Mouse (Mus musculus) neutrophil, adult 5-6 weeks (primary cell): ENCODE data around the gene Bcl2l11. TPM values are rescaled to one million over a fixed set of nuclear protein-coding genes. Genes with fewer than 3 reads are reported as not detected.
A peak's percentile ranks its signal among the peaks of the same experiment; 100 is the strongest.
"Not testable (repeated sequence)": the region's sequence is repeated elsewhere in the genome, so short reads cannot be mapped to it uniquely, and the experiment has no call there.

Experiments used
- ATAC-seq: fragments of 151-379, 151-347 bp; 2 replicates; pipeline ENCODE4 v1.8.0; 2017; ENCODE audit warnings: mild to moderate bottlenecking, moderate TSS enrichment; ENCODE audit not compliant: insufficient number of reproducible peaks, poor library complexity, low FRiP score, severe bottlenecking; ENCODE audit errors: extremely low read depth
- total RNA-seq: library from RNA; stranded (forward); fragments of 200-1000 nt; gene quantifications from 2 replicates; pipeline ENCODE4 v1.2.3, GENCODE M21; 2017

Gene Bcl2l11
- 42.1 and 48.5 TPM in 2 replicates for total RNA-seq

DNA sequence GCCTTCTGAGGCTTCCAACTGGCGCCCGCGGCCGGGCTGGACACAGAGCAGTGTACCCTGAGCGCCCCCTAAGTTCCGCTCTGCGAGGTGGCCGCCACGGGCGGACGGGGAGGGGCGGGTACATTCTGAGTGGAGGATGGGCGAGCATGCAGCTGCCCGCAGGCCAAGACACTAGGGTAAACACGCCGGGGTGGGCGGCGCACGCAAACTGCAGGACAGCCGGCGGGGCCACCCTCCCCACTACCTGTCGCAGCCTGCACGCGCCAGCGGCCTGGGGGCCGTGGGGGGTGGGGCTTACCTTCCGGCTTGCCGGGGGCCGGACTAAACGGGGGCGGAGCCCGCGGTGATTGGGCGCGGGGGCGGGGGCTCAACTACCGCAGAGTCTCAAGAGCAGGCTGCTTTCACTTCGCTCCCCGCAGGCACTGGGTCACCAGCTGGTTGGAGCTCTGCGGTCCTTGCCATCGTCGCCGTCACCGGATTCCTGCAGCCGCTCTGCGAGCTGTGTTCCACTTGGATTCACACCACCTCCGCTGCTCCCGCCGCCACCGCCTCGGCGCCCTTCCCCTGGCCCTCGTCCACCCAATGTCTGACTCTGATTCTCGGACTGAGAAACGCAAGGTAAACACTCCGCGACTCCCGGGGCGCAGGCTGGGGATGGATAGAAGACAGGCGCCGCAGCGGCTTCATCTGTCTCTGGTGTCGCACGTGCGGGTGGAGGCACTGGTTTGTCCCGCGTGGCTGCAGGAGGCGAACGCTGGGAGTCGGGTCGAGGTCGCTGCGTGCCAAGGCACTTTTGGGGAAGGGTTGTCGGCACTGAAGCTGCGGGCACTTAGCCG, at the start of gene Bcl2l11:
Gene Bcl2l11, plus strand, starts transcription at position 404 of the 836 bp plus-strand sequence.
- peak; percentile 66 for ATAC-seq

DNA sequence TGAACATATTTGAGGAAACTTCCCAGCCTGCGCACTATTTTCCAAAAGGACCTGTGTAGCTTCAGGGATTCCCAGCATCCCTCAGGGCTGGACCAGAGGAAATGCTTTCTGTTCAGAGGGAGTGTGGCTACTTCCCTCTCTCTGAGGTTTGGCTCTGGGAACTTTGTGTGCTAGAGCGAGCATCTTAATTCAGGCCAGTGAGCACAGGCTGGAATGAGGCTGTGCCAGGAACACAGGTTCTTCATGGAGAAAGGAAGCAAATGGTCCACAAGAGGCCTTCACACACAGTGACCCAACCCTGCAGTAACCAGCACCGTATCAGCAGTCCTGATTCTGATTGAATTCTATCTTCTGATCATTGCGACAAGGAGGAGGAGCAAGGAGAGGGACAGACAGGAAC, 48.9 kb upstream of the Bcl2l11 start:
- no peak for ATAC-seq

DNA sequence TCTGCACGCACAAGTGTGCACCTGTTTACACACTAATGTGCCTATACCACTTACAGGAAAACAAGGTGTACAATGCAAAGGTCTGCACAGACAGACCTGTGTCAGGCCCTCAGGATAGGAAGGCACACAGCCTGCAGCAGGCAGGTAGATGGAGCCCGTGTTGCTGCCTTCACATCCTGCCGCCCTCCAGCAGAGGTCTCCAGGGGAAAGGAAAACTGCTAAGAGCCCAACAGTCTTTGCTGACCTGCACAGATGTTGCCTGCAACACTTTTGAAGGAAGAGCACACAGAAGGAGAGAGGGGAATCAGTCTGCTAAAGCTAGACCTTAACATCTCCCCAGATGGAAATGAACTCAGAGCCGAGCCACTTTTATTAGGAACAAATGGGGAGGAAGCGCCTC, 47.0 kb upstream of the Bcl2l11 start:
- ATAC-seq = no peak

DNA sequence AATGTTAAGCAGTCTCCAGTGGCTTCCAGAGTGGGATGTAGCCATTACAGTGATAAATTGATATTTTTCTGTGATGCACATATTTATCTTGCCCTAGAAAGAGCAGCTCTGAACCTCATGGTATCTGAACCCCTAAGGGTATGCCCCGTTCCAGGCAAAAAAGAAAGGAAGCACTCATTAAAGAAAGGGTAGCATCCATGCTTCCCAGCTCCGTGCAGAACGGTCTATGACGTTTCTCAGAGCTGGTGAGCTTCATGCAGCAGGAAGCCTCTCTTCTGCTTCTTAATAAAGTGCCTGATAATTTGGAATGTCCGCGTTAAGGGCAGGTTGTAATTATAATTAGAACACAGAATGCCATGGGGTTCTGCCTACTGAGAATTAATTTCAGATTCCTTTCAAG, 46.5 kb upstream of the Bcl2l11 start:
- ATAC-seq = no peak

DNA sequence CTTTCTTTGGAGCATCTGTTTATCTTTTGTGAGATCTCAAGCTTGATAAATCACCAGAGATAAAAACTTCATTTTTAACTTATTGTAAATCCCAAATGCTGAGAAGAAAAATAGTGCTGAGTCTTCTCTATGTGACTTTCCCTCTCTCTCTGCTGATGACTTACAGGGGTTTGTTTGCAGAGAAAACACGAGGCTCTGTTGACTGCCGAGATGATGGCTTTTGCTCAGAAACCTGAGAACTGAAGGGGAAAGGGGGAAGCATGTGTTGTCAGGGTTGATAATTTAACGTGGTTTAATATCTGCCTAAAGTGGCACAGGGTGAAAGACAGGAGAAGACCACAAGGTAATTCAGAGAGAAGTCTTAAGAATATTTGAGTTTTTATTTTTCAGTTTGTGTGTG, 42.0 kb upstream of the Bcl2l11 start:
- no peak for ATAC-seq

DNA sequence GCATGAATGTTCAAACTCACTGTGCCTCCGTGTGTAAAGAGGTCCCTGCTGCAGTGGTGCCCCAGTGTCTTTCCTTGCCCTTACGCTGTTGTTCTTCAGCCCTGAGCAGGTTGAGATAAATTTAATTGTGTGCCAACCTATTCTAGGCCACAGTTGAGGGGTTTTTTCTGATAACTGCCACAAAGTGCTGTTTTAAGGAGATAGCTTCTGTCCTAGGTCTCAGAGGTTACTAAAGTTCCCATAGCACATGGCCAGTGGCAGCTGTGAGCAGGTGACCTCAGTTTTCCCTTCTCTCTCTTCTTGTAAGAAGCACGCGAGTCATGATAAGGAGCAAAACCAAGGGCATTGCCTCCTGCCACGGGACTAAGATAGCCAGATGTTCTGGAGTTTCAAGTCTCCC, 41.2 kb upstream of the Bcl2l11 start:
- no peak for ATAC-seq

DNA sequence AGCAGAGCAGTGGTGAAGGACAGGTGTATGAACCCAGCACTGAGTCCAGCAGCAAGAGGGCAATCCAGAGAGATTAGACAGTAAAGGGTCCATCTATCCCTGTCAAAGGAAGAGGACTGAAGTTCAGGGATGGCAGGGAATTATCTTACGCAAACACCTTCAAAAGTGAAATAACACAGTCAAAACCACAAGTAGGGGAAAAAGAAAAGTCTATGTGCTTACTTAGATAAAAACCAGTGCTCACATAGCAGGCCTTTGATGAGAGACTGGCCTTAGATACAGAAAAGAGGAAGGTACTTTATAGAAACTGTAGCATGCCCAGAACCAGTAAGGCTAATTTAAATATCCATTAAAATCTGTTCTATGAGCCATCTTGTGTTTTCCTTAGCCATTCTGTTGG, 40.4 kb upstream of the Bcl2l11 start:
- ATAC-seq = no peak

DNA sequence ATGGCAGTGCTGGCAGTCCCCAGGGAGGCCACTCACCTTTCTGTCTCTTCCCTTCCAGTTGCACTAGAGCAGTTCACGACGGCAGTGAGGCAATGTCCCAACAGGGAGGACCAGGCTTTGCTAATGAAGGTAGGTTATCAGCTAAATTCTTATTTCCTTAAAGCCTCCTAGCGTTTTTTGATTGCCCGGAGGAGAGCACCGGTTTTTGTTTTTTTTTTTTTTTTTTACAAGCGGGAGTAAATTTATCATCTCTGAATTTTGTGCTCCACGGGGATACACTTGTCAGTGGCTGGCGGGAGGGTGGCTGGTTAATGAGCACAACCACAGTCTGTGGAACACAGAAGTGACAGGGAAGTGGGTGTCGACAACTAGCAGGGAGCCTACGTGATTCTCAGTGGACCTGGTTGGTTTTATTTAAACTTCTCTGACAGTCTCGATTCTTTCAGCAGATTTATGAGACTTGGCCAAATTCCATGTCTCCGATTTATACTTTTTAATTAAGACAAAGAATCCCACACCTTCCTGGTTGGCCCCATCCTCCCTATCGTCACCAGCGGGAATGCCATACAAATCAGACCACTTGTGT, 39.4 kb upstream of the Bcl2l11 start:
- no peak for ATAC-seq

DNA sequence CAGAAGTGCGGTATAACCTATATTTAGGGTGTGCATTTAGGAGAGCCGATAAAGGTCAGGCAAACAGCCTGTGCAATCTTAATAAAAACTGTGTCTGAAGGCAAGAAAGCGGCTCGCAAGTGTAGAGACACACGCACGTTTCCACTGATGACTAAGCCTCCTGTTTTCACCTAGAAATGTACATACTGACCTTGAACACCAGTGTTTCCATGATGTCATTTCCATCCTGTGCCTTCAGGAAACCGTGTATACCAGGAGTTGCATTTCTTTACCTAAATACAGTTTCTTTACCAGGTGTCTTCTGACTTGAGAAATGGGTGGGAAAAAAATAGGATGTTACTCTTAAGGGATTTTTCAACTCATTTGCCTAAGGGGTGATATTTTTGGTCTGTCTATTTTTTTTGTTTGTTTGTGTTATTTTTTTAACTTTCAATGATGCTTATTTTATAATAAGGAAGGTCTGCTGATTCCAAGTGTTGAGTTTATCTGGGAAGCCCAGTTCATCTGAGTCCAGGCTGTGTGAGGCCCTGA, 38.8 kb upstream of the Bcl2l11 start:
- no peak for ATAC-seq

DNA sequence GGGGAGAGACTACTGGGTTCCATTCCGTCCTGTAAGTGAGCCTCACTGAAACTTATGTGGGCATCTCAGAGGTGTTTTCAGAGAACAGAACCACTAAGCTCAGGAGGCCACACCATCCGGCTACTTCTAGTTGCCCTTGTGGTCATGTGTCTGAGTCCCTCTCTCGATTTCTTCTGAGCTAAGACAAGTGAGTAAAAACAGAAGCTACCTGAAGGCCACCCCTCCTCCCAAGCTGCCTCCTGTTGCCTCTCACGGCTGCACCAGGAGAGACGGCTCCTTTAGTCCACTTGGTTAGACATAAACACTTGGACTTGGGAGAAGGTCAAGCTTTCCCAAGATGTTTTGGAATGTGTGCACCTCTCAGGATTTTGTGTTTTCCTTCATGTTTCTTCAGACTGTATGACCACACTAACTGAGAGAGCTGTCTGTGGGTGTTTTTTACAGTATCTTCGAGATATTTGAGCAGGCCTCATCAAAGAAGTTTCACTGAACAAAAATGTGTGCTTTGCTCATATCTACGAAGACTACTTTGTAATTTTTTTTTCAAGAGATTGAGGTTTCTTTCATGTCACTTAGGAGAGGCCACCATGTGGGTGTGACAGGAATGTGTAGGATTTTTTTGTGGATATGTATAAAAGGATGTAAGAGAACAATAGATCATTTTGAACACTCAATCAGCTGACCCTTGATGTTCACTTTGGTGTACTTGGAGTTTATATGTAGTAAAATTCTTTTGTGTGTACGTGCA, 37.9 kb upstream of the Bcl2l11 start:
- no peak for ATAC-seq

DNA sequence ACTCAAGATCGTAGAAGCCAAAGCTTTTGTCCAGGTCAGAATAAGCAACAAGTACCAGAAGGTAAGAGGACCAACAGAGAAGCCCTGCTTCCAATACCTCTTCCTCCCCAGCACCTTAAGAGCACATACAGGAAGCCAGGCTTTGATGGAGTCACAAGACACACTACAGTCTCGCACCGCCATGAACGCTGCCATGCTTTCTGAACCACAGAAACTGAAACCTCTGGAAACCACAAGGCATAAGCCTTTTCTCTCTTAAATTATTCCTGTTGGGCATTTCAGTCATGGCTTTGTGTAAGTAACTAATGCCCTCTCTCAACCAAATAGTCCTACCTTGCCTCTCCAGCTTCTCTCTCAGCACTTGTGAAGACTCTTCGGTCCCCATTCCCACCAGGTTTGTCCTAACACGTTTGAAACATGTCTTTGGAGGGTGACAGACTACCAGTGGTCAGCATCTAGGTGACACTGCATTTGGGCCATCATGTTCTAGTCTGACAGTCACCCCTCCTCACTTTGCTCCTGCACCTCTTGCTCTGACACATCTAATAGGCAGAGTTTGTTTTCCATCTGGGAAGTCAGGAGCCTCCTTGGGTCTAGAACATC, 35.5 kb upstream of the Bcl2l11 start:
- no peak for ATAC-seq

DNA sequence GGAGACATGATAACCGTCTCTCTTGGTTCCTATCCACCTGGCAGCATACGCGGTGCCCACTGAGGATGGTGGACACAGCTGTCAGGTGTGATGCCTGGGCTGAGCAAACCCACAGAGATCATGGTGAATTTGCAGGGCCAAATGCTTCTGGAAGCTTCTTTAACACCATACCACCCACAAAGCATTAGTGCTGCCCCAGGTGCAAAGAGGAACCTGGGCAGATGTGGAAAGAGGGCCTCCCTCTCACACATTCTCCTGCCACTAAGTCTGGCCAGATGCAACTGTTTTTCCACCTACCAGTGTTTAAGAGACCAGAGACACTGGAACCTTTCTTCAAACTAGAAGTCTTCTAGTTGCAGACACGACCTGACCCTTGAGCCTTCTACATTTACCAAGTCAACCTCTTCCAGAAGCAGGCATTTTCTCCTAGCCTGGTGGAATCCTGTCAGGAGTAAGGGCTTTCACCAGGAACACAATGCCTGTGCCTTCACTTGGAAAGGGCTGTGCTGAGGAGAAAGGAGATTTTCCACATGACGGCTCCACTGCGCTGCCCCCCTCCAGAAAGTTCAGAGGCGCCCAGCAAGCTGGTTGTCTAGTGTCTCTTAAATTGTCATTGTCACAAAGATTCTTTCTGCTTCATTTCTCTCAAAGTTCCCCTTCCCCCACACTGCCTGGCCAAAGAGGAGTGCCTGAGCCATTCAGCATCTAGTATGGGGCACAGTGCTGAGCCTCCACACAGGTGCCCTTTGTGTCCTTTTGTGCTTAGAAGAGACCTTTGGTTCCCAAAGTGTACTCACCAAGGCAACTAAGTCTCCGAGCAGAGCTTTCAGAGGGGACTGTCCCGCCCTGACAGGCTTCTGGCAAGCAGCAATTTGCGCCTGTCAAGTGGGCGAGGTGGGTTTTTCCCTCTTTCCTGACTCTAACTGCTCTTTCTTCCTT, 34.1 kb upstream of the Bcl2l11 start:
- ATAC-seq = peak; percentile 38; the same call in 1 of the 2 replicates

DNA sequence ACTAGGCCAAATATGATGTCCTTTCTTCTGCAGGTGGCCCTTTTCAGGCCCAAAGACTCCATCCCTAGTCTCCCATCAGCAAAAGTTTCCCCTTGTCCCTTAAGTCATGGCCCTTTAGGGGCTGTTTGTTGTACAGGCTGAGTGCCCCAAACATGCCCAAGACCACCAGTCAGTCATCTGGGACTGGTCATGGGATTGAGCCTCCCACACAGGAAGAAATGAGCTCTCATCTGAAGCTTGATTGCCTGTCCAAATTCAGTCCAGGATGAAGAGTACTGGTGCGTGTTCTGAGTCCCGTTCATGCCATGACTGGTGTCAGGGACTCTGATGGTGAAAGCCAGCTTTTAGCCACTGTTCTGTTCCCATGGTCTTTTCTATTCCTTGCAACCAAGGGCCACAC, 33.4 kb upstream of the Bcl2l11 start:
- ATAC-seq = no peak

DNA sequence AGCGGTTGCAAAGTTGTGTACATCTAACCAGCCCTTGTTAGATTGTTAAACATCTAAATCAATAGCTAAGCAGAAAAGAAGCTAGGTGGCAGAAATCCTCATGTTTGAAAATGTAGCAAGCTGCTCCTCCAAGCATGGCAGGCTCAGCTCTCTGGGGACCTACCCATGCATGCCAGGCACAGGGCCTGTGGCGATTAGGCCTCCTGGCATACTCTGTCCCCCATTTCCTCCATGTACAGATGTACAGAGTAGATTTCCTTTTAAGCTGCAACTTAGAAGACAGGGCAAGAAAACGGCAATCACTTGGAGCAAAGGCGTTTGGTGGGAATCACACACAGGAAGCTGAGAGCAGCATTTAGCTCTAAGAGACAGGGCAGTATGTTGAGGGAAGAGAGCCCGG, 31.6 kb upstream of the Bcl2l11 start:
- peak; percentile 60; the same call in 1 of the 2 replicates for ATAC-seq

DNA sequence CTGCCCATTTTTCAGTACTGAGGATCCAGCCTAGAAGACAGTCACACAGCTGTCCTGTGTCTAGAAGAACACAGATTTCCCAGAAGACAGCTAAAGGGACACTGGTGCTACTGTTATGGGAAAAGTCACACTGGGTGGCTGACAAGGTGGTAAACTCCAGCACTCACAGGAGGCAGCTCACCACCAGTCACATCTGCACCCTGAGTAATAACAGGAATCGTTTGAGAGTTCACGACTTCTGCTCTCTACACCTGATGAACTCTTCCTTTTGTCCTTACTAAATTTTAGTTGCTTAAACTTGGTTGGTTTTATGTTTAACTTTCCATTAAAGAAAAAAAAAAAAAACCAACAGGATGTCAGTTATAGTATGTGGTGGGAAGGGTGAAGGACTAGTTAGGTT, 31.2 kb upstream of the Bcl2l11 start:
- no peak for ATAC-seq

DNA sequence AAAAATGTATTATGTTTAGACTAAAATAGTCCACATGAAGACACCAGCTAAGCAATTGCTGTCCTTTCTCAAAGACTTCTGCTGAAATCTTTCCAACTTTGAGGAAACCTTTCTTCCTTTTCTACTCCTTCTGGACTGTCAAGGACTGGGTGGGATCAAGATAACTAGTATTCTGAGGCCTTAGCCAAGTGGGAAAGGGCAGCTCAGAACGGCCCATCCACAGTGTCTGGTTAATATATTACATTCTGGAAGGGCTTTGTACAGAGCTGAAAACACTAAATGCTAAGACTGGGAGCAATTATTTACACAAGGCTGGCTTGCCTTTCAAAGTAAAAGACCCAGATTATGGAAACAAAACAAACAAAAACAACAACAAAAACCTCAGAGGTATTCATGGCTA, 30.6 kb upstream of the Bcl2l11 start:
- ATAC-seq = no peak

DNA sequence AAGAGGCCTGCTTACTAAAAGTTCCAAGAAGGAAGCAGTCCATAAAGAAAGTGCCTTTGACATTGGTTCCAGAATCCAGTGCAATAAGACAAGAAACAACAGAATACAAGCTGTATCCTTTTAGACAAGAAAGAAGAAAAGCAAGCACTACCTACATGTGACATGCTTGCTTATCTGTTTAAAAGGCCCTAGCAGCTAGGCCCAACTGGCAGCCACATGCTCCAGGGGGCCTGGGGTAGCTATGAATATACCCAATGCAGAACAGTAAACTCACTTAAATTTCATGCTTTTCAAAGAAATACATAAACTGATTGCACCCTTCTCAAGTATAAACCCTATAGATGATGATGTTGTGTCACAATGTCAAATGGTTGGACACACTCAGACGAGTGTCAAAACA, 29.8 kb upstream of the Bcl2l11 start:
- no peak for ATAC-seq

DNA sequence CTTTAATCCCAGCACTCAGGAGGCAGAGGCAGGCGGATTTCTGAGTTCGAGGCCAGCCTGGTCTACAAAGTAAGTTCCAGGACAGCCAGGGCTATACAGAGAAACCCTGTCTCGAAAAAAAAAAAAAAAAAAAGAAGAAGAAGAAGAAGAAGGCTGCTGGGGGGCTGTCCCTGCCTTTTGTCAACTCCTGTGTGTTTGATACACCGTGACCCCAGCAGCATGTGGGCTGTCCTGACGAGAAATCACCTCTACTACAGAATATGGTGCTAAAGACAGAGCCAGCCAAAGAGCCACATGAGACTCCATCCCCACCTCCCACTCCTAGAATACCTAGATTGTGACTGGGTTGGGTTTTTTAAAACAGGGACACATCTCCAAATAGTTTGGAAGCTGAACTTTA, 27.7 kb upstream of the Bcl2l11 start:
- not testable (repeated sequence) for ATAC-seq
